Mouse (Mus musculus) liver, embryonic 14.5 days (tissue): ENCODE results near the gene Xrcc5.

Experiments used
- CTCF ChIP-seq: IDR thresholded peaks from 2 replicates; pipeline ENCODE4 v1.5.1; 2016; ENCODE audit warnings: antibody characterized with exemption, low read depth, control low read depth
- EP300 ChIP-seq: IDR thresholded peaks from 2 replicates; pipeline ENCODE4 v1.6.1; 2016; ENCODE audit warnings: antibody characterized with exemption, low read depth

DNA sequence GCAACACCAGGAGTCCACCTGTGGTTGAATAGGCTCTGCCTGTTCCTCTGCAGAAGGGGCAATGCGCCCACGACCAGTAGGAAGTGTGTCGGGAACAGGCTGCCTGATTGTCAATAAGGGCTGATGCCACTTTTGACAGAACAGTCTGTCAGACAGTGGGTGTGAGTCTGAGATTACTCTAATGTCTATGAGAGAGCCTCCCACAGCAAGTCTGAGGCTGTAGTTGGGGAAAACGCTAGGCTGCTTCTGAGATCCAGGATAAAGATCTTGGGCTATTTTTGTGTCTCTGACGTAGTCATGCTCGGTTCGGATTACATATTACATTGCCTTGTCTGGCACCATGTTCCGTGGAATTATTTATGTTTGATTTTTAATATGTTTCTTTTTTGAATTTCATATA, 11.5 kb upstream of the Xrcc5 start:
- TF ChIP-seq CTCF (no peak), EP300 (no peak)
